Mouse (Mus musculus) bone marrow, adult 2 months (tissue): ENCODE results near the gene Kcnk5.

Experiments used
- CTCF ChIP-seq: fragments of 200-500 bp; IDR thresholded peaks from 2 replicates; pipeline ENCODE4 v1.5.1; 2011; ENCODE audit warnings: low read length, control low read depth; ENCODE audit not compliant: control insufficient read depth, insufficient read depth
- POLR2A ChIP-seq: fragments of 200-500 bp; IDR thresholded peaks from 2 replicates; pipeline ENCODE4 v1.6.1; 2011; ENCODE audit warnings: low read depth, mild to moderate bottlenecking, control low read depth, low read length, borderline replicate concordance; ENCODE audit not compliant: control insufficient read depth

DNA sequence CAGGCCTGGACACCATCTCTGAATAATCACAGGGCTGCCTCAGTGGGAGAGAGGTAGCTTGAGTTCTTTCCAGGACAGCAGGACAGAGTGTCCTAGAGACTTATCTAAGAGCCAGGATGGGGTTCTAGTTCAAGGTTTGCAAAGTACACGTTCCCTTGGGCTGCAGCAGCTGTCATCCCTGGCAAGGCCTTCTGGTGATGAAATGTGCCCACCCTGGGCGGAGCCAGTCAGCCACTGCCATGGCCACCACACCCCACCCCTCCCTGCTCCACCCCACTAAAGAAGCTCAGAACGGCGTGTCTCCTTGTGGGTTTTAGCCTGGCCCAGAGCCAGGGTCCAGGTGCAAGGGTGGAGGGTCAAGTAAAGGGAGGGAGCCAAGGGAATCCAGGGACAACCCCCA is 46.7 kb upstream of the Kcnk5 start:
- TF ChIP-seq POLR2A (no peak), CTCF (no peak)
